8 mouse cellular contexts compared by ENCODE assay signal in genomic region chr4:125990143-125990542, GRCm38 (mm10). TPM values are rescaled to one million over a fixed set of nuclear protein-coding genes. Genes with fewer than 3 reads are reported as not detected.
DNase-seq lines count a peak whose midpoint lies in the region; ATAC-seq and TF ChIP-seq lines count a peak whose summit lies in the region.

No protein-coding gene starts in this region.

- no peaks in the 10 kb centered on the region for H3K9me3 ChIP-seq in liver, embryonic 14.5 days (ENCODE audit: control insufficient read depth, low read length)

- no peak overlapping the region for H3K4me2 ChIP-seq in liver, embryonic 14.5 days (ENCODE audit: low read depth)

- no peak overlapping the region for H3K27ac ChIP-seq in liver, embryonic 14.5 days
- no peak overlapping the region for H3K27ac ChIP-seq in olfactory bulb, adult 2 months (ENCODE audit: insufficient read depth, low read depth, low read length)
- H3K27ac ChIP-seq in thymus, adult 2 months (ENCODE audit: control insufficient read depth, insufficient read depth, low read length), result no peak overlapping the region

- WGBS in liver, embryonic 14.5 days (ENCODE audit: insufficient replicate concordance), result 23% methylated on average over 7 of the region's 7 CpGs
- WGBS in olfactory bulb, adult 2 months, result 28% methylated on average over 7 of the region's 7 CpGs
- 27% methylated on average over 7 of the region's 7 CpGs for WGBS in thymus, adult 2 months

- H3K4me3 ChIP-seq in liver, embryonic 14.5 days (ENCODE audit: insufficient read depth in 1 of 2, low read depth in 2 of 2, low read length in 2 of 2), result no peak overlapping the region
- no peak overlapping the region for H3K4me3 ChIP-seq in olfactory bulb, adult 2 months (ENCODE audit: insufficient read depth, low read depth, low read length)
- no peak overlapping the region for H3K4me3 ChIP-seq in thymus, adult 2 months (ENCODE audit: control insufficient read depth, insufficient read depth, low read length)

- no peak for TF ChIP-seq EP300 in liver, embryonic 14.5 days (IDR thresholded peaks at IDR 0.05; ENCODE audit: low read depth)

- peak; percentile 93 for TF ChIP-seq CTCF in liver, embryonic 14.5 days (IDR thresholded peaks at IDR 0.05; ENCODE audit: low read depth)
- TF ChIP-seq CTCF in olfactory bulb, adult 2 months (IDR thresholded peaks at IDR 0.05; ENCODE audit: insufficient read depth, low read depth, low read length), result peak; percentile 79
- peak; percentile 90; the same call in 1 of the 2 replicates for TF ChIP-seq CTCF in thymus, adult 2 months (IDR thresholded peaks at IDR 0.05; ENCODE audit: borderline replicate concordance, control insufficient read depth, extremely low read depth, insufficient read depth, low read length, poor library complexity)

- DNase-seq in urinary bladder, adult 2 months (ENCODE audit: low spot score), result peak; percentile 29
- DNase-seq in urinary bladder, postnatal 10 days (ENCODE audit: low spot score), result no peak
- DNase-seq in cerebellum, adult 9-10 months, result peak; percentile 36
- peak; percentile 30 to 85 for DNase-seq in frontal cortex, adult 2 months (ENCODE audit: extremely low spot score in 1 of 2, low spot score in 1 of 2)
- peak; percentile 76 for DNase-seq in kidney, postnatal 10 days
- DNase-seq in liver, embryonic 14.5 days (ENCODE audit: low read depth in 3 of 3, low spot score in 3 of 3), result peak; percentile 20 to 28 (median 24)
- peak; percentile 45 for DNase-seq in thymus, adult 2 months

- H3K4me1 ChIP-seq in liver, embryonic 14.5 days (replicated peaks; ENCODE audit: control insufficient read depth in 2 of 2, insufficient read depth in 2 of 2, low read length in 1 of 2), result no peaks in the 10 kb centered on the region
- H3K4me1 ChIP-seq in olfactory bulb, adult 2 months (ENCODE audit: control insufficient read depth, insufficient read depth, low read length), result no peaks in the 10 kb centered on the region
- H3K4me1 ChIP-seq in thymus, adult 2 months (replicated peaks; ENCODE audit: control insufficient read depth, insufficient read depth, low read length), result no peaks in the 10 kb centered on the region

- no peak overlapping the region for H3K9ac ChIP-seq in liver, embryonic 14.5 days (replicated peaks)

- TF ChIP-seq POLR2A in olfactory bulb, adult 2 months (IDR thresholded peaks at IDR 0.05; ENCODE audit: insufficient read depth, low read depth, low read length), result no peak
- no peak for TF ChIP-seq POLR2A in thymus, adult 2 months (IDR thresholded peaks at IDR 0.05; ENCODE audit: control insufficient read depth, extremely low read depth, insufficient read depth, low read length, poor library complexity)

- no peaks in the 10 kb centered on the region for H3K36me3 ChIP-seq in liver, embryonic 14.5 days (replicated peaks; ENCODE audit: control insufficient read depth, insufficient read depth, low read depth)
- no peaks in the 10 kb centered on the region for H3K36me3 ChIP-seq in thymus, adult 2 months (ENCODE audit: control insufficient read depth, insufficient read depth, low read length)

- H3K27me3 ChIP-seq in liver, embryonic 14.5 days (ENCODE audit: control insufficient read depth, insufficient read depth, low read length), result no peaks in the 10 kb centered on the region
- no peaks in the 10 kb centered on the region for H3K27me3 ChIP-seq in thymus, adult 2 months (ENCODE audit: control insufficient read depth, insufficient read depth, low read length)

- no peak for ATAC-seq in liver, embryonic 14.5 days (ENCODE audit: insufficient read depth)

RNA-seq across cellular contexts. Expression of gene Csf3r, which starts 34.2 kb away (rescaled TPM):
- 1.6 and 1.7 TPM in 2 replicates for polyA plus RNA-seq in urinary bladder, adult 2 months (2012; rRNA removed)
- polyA plus RNA-seq in frontal cortex, adult 2 months (2012; rRNA removed), result 5.4 and 7.2 TPM in 2 replicates
- 3.1 and 3.6 TPM in 2 replicates for polyA plus RNA-seq in liver, embryonic 14.5 days (2012; rRNA removed)
- polyA plus RNA-seq in liver, embryonic 14.5 days (2014; fragmentation: Nextera tagmentation; extraction: Ambion mirVana), result 2.1 and 2.7 TPM in 2 replicates
- not detected in 2 replicates for polyA plus RNA-seq in olfactory bulb, adult 2 months (2012; ENCODE audit: insufficient read depth, insufficient read length, low replicate concordance, missing spikeins)
- polyA plus RNA-seq in thymus, adult 2 months (2012; rRNA removed), result 6.7 and 7.3 TPM in 2 replicates

RNA-seq across cellular contexts. Expression of gene Mrps15, which starts 56.6 kb away (rescaled TPM):
- polyA plus RNA-seq in urinary bladder, adult 2 months (2012; rRNA removed), result 44.0 and 51.4 TPM in 2 replicates
- 76.9 and 82.6 TPM in 2 replicates for polyA plus RNA-seq in frontal cortex, adult 2 months (2012; rRNA removed)
- 23.3 and 41.3 TPM in 2 replicates for polyA plus RNA-seq in liver, embryonic 14.5 days (2012; rRNA removed)
- 88.4 and 99.5 TPM in 2 replicates for polyA plus RNA-seq in liver, embryonic 14.5 days (2014; fragmentation: Nextera tagmentation; extraction: Ambion mirVana)
- polyA plus RNA-seq in olfactory bulb, adult 2 months (2012; ENCODE audit: insufficient read depth, insufficient read length, low replicate concordance, missing spikeins), result not detected in 2 replicates
- polyA plus RNA-seq in thymus, adult 2 months (2012; rRNA removed), result 56.2 and 70.7 TPM in 2 replicates
